Mouse (Mus musculus) midbrain, embryonic 10.5 days (tissue): ENCODE results near the gene Zscan4-ps1. TPM values are rescaled to one million over a fixed set of nuclear protein-coding genes. Genes with fewer than 3 reads are reported as not detected.
"Not testable (repeated sequence)": the region's sequence is repeated elsewhere in the genome, so short reads cannot be mapped to it uniquely, and the experiment has no call there.

Experiments
- DNase-seq: peaks from one replicate; pipeline ENCODE4 v3.0.0-alpha.2; 2017; ENCODE audit warnings: low spot score
- H3K27ac ChIP-seq: fragments of 300-500 bp; sonication (generic); replicated peaks from 2 replicates; pipeline ENCODE4 v1.5.1; 2016; ENCODE audit warnings: mild to moderate bottlenecking
- H3K27me3 ChIP-seq: fragments of 300-500 bp; sonication (generic); 2 replicates; pipeline ENCODE4 v1.6.1; 2016; ENCODE audit warnings: low read depth, mild to moderate bottlenecking; ENCODE audit not compliant: poor library complexity, severe bottlenecking
- H3K36me3 ChIP-seq: fragments of 300-500 bp; sonication (generic); 2 replicates; pipeline ENCODE4 v1.6.1; 2016; ENCODE audit warnings: mild to moderate bottlenecking, moderate library complexity
- H3K4me1 ChIP-seq: fragments of 300-500 bp; sonication (generic); 2 replicates; pipeline ENCODE4 v1.6.1; 2016
- H3K4me3 ChIP-seq: fragments of 300-500 bp; sonication (generic); 2 replicates; pipeline ENCODE4 v1.5.1; 2016; ENCODE audit warnings: mild to moderate bottlenecking, moderate library complexity
- H3K9me3 ChIP-seq: fragments of 300-500 bp; sonication (generic); replicated peaks from 2 replicates; pipeline ENCODE4 v1.6.1; 2016; ENCODE audit warnings: mild to moderate bottlenecking
- WGBS: fragments of 180-500 bp; shearing (Covaris S2); methylation state at CpG from one replicate; pipeline ENCODE4 v1.1.7; 2016; 5-methylcytosine and 5-hydroxymethylcytosine counted together
- polyA plus RNA-seq: library from polyadenylated mRNA; unstranded; fragments of >200 nt; fragmentation: Nextera tagmentation; extraction: Ambion mirVana; gene quantifications from 2 replicates; pipeline ENCODE4 v1.2.1, GENCODE M21; 2016

Zscan4-ps1 gene
- polyA plus RNA-seq = not detected in 2 replicates

- not testable (repeated sequence) for H3K4me1 ChIP-seq, DNase-seq, H3K4me3 ChIP-seq, H3K27me3 ChIP-seq, H3K36me3 ChIP-seq, H3K27ac ChIP-seq
- H3K9me3 ChIP-seq = peaks cover 54% of the 10 kb centered on the region
- WGBS = 93% methylated on average over 2 of the region's 2 CpGs
Observed at GRCm38 (mm10) chr7:11069591-11069990, at the start of gene Zscan4-ps1. Zscan4-ps1 (minus strand) TSS chr7:11069691.

Other genes with a start within 250 kb of the Zscan4-ps1 start
- gene Zscan4b, start 164.6 kb downstream of the Zscan4-ps1 start, polyA plus RNA-seq = not detected in 2 replicates
- gene Zscan4c, start 63.9 kb downstream of the Zscan4-ps1 start, polyA plus RNA-seq = not detected in 2 replicates
- gene Zscan4d, start 96.5 kb upstream of the Zscan4-ps1 start, polyA plus RNA-seq = not detected in 2 replicates
- not detected in 2 replicates for gene Zscan4e, start 241.0 kb upstream of the Zscan4-ps1 start, polyA plus RNA-seq